Mouse (Mus musculus) spleen, adult 2 months (tissue): Measurements from ENCODE around the gene D430041D05Rik. TPM values are rescaled to one million over a fixed set of nuclear protein-coding genes. Genes with fewer than 3 reads are reported as not detected.

Experiments used
- DNase-seq, 2 experiments: peaks; one replicate each; pipeline versions ENCODE4 v3.0.0 to v3.0.0-alpha.2; 2012 to 2021; ENCODE audit warnings: low spot score in 2 of 2, low read depth in 1 of 2
- H3K27ac ChIP-seq: fragments of 200-500 bp; 2 replicates; pipeline ENCODE4 v1.5.1; 2012; ENCODE audit warnings: low read length, inconsistent platforms; ENCODE audit not compliant: insufficient read depth
- H3K27me3 ChIP-seq: fragments of 200-500 bp; 2 replicates; pipeline ENCODE4 v1.6.1; 2012; ENCODE audit warnings: mild to moderate bottlenecking, moderate library complexity, low read length, inconsistent platforms; ENCODE audit not compliant: control insufficient read depth, insufficient read depth
- H3K36me3 ChIP-seq: fragments of 200-500 bp; 2 replicates; pipeline ENCODE4 v1.6.1; 2012; ENCODE audit warnings: mild to moderate bottlenecking, low read length, inconsistent platforms; ENCODE audit not compliant: control insufficient read depth, insufficient read depth
- H3K4me1 ChIP-seq: fragments of 200-500 bp; 2 replicates; pipeline ENCODE4 v1.6.1; 2011; ENCODE audit warnings: inconsistent platforms; ENCODE audit not compliant: control insufficient read depth, insufficient read depth, insufficient read length
- H3K4me3 ChIP-seq: fragments of 200-500 bp; 2 replicates; pipeline ENCODE4 v1.5.1; 2011; ENCODE audit warnings: mild to moderate bottlenecking, inconsistent platforms; ENCODE audit not compliant: insufficient read depth, insufficient read length; ENCODE audit errors: extremely low read depth
- CTCF ChIP-seq: fragments of 200-500 bp; IDR thresholded peaks from 2 replicates; pipeline ENCODE4 v1.5.1; 2011; ENCODE audit warnings: mild to moderate bottlenecking, inconsistent platforms; ENCODE audit not compliant: insufficient read depth, insufficient read length, insufficient replicate concordance; ENCODE audit errors: extremely low read depth
- POLR2A ChIP-seq: fragments of 200-500 bp; IDR thresholded peaks from 2 replicates; pipeline ENCODE4 v1.6.1; 2011; ENCODE audit warnings: low read depth, low read length, inconsistent platforms
- WGBS: fragments of 180-500 bp; shearing (Covaris S2); methylation state at CpG from one replicate; pipeline ENCODE4 v1.1.7; 2018; 5-methylcytosine and 5-hydroxymethylcytosine counted together
- polyA plus RNA-seq: library from polyadenylated mRNA; depleted of rRNA; stranded (reverse); fragments of >200 nt; gene quantifications from 2 replicates; pipeline ENCODE4 v1.2.3, GENCODE M21; 2012

D430041D05Rik gene
- polyA plus RNA-seq, 1 experiment, result 0.01 TPM

DNA sequence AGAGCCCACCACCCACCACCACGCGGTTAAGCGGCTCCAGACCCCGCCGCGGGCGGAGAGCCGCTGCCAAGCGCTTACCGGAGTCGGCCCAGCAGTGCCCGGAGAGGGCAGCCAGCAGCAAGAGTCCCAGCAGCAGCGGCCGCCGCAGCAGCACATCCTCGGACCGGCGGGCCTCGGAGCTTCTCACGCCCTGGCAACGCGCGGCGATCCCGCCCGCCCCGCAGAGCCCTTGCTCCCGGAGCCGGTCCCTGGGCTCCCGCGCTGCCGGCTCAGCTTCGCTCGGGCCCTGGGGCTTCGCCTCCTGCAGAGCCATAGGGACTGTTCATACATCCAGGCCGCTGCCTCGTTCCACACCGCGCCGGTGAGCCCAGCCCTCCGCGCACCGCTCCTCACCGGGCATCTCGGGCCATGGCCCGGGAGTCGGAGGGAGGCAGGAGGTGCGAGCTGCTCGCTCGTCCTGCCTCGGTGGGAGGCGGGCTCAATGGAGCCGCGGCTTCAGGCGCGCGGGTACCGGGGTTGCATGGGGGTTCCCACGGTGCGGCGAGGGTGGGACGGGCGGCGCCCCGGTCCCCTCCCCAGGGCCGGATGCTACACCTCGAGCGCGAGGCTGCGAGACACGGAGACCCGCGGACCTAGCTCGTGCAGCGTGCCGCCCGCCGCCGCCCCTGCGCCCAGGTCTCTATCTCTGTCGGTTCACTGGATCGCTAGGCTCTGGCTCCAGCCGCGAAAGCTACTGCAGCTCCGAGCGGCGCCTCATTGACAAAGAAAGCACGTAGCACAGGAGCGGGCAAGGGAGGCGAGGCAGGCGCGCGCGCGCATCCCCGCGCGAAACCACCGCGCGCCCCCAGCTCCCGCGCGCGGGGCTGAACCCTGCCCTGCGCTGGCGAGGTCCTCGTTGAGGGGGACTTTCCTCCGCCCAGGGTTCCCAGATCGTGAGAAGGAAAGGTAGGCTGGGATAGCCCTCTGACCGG lies 677 bp downstream of the D430041D05Rik start:
- Histone ChIP-seq H3K36me3 (no peaks in the 10 kb centered on the region), H3K27ac (no peak overlapping the region), H3K4me3 (no peak overlapping the region), H3K27me3 (peaks cover 13% of the 10 kb centered on the region), H3K4me1 (peaks cover 9% of the 10 kb centered on the region; the same call in 1 of the 2 replicates)
- WGBS, result 3% methylated on average over 110 of the region's 111 CpGs
- TF ChIP-seq POLR2A, result no peak
- no peak for TF ChIP-seq CTCF
- DNase-seq, result no peak

- no peak for TF ChIP-seq POLR2A
- TF ChIP-seq CTCF, result no peak
- H3K36me3 ChIP-seq, result no peaks in the 10 kb centered on the region
- peaks cover 11% of the 10 kb centered on the region for H3K27me3 ChIP-seq
- no peak for DNase-seq
- H3K27ac ChIP-seq, result no peak overlapping the region
- peaks cover 9% of the 10 kb centered on the region; the same call in 1 of the 2 replicates for H3K4me1 ChIP-seq
- 77% methylated on average over 7 of the region's 7 CpGs for WGBS
- no peak overlapping the region for H3K4me3 ChIP-seq
Measured at GRCm38 (mm10) chr2:104408351-104408750, 2.5 kb downstream of the D430041D05Rik start.

DNA sequence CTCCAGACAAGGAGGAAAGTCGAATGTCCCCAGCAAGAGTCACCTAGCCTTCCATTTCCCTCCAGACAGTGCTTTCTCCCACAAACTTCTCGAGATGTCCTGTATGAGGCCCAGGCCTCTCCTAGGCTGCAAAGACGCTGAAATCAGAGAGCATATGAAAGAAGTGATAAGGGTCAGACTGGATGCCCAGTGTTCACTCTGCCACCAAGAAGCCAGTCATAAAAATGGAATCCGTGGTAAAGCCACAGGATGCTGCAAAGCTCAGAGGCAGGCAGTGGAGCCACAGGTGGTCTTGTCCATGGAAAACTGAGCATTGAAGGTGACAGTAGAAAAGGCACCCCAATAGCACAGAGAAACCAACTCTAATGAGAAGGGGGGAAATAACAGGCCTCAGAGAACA lies 2.9 kb downstream of the D430041D05Rik start:
- DNase-seq, result no peak
- Histone ChIP-seq H3K4me3 (no peak overlapping the region), H3K4me1 (peaks cover 9% of the 10 kb centered on the region; the same call in 1 of the 2 replicates), H3K36me3 (no peaks in the 10 kb centered on the region), H3K27ac (no peak overlapping the region), H3K27me3 (peaks cover 11% of the 10 kb centered on the region)
- 70% methylated on average over 4 of the region's 4 CpGs for WGBS
- no peak for TF ChIP-seq CTCF
- no peak for TF ChIP-seq POLR2A

DNA sequence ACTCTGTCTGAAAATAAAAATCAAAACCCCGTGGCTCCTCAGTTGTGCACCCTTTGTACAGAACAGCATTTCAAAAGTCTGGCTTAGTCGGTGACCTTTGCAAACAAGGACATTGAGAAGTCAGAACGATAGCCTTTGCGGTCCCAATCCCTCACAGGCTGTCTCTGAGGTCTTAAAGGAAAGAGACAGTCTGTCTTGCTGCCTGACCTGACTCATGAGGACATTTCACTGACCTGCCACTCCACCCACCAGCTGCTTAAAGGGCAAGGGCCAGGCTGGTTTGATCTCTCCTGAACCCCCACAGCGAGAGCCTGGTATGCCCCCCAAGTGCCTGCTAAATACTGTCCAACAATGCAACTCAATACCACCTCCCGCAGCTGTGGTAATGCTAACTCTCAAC lies 6.8 kb downstream of the D430041D05Rik start:
- Histone ChIP-seq H3K27me3 (peaks cover 2% of the 10 kb centered on the region; the same call in 1 of the 2 replicates), H3K4me1 (no peaks in the 10 kb centered on the region), H3K36me3 (no peaks in the 10 kb centered on the region), H3K27ac (no peak overlapping the region), H3K4me3 (no peak overlapping the region)
- 90% methylated on average over 6 of the region's 6 CpGs for WGBS
- no peak for DNase-seq
- no peak for TF ChIP-seq CTCF
- TF ChIP-seq POLR2A, result no peak

DNA sequence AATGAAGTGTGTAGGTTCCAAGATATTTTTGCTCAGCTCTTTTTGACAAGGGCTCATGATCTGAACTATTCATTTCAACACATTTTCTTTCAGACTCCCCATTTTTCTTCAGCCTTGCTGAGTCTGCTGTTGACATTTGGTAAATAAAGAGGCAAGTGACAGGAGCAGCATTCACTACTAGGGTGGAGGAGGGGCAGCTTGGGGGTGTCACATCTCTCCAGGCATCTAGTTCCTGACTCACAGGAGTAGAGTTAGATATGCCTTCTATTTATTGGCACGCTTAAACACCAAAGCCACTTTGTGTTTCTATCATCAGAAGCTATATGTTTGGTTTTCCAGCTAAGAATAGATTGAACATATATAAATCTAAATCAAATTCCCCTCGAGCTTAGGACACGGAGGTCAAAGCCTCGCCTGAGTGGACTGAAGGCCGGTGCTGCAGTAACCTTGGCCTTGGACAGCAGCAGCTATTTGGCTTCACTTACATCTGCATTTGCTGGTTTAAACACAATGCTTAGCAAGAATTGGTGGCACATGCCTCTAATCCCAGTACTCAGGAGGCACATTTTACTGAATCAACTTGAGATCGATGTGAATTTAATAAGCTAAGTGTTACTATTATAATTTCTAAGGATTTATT lies 12.0 kb downstream of the D430041D05Rik start:
- TF ChIP-seq POLR2A (no peak), CTCF (no peak)
- H3K27ac ChIP-seq, result no peak overlapping the region
- no peaks in the 10 kb centered on the region for H3K4me1 ChIP-seq
- H3K36me3 ChIP-seq, result no peaks in the 10 kb centered on the region
- no peak for DNase-seq
- WGBS, result 90% methylated on average over 6 of the region's 6 CpGs
- no peak overlapping the region for H3K4me3 ChIP-seq
- H3K27me3 ChIP-seq, result no peaks in the 10 kb centered on the region; the same call in 1 of the 2 replicates

GRCm38 (mm10) chr2:104395961-104396360 lies 14.9 kb downstream of the D430041D05Rik start:
- DNase-seq, result no peak
- Histone ChIP-seq H3K36me3 (no peaks in the 10 kb centered on the region), H3K27ac (no peak overlapping the region), H3K27me3 (no peaks in the 10 kb centered on the region; the same call in 1 of the 2 replicates), H3K4me1 (no peaks in the 10 kb centered on the region), H3K4me3 (no peak overlapping the region)
- TF ChIP-seq POLR2A (no peak), CTCF (no peak)
- WGBS, result 88% methylated on average over 9 of the region's 9 CpGs

- Histone ChIP-seq H3K36me3 (no peaks in the 10 kb centered on the region), H3K4me1 (no peaks in the 10 kb centered on the region), H3K27ac (no peak overlapping the region), H3K4me3 (no peak overlapping the region), H3K27me3 (no peaks in the 10 kb centered on the region; the same call in 1 of the 2 replicates)
- no peak for DNase-seq
- TF ChIP-seq CTCF, result no peak
- TF ChIP-seq POLR2A, result no peak
- WGBS, result 66% methylated on average over 2 of the region's 2 CpGs
Measured at GRCm38 (mm10) chr2:104394769-104395168, 16.0 kb downstream of the D430041D05Rik start.
